ENCODE assay signal across 9 mouse cellular contexts in genomic region chr5:43634602-43635081, GRCm38 (mm10). TPM values are rescaled to one million over a fixed set of nuclear protein-coding genes. Genes with fewer than 3 reads are reported as not detected.
A peak's percentile ranks its signal among the peaks of the same experiment; 100 is the strongest.
DNase-seq lines count a peak whose midpoint lies in the region; ATAC-seq and TF ChIP-seq lines count a peak whose summit lies in the region.
"Had no signal": no experiment of that assay in that cellular context is flagged by ENCODE, and none has a peak within 500 bp of the region (broad histone marks: within the 10 kb centered on the region; RNA-seq: fewer than 3 reads in every experiment).

No protein-coding gene starts in this region.

- 38% methylated on average over 9 of the region's 9 CpGs for WGBS in heart, embryonic 12.5 days
- 39% methylated on average over 9 of the region's 9 CpGs for WGBS in heart, embryonic 10.5 days
- WGBS in forebrain, embryonic 12.5 days = 36% methylated on average over 9 of the region's 9 CpGs
- WGBS in midbrain, embryonic 15.5 days = 28% methylated on average over 9 of the region's 9 CpGs

- no peaks in the 10 kb centered on the region for H3K4me1 ChIP-seq in heart, embryonic 12.5 days (replicated peaks)
- no peaks in the 10 kb centered on the region for H3K4me1 ChIP-seq in heart, embryonic 10.5 days
- no peaks in the 10 kb centered on the region for H3K4me1 ChIP-seq in ES-Bruce4 (ENCODE audit: control insufficient read depth, insufficient read depth, low read length)
- no peaks in the 10 kb centered on the region for H3K4me1 ChIP-seq in forebrain, embryonic 12.5 days
- H3K4me1 ChIP-seq in midbrain, embryonic 15.5 days = no peaks in the 10 kb centered on the region
- H3K4me1 ChIP-seq: stomach, embryonic 15.5 days had no signal

- H3K9me3 ChIP-seq in heart, embryonic 12.5 days (replicated peaks) = no peaks in the 10 kb centered on the region
- H3K9me3 ChIP-seq in heart, embryonic 10.5 days = no peaks in the 10 kb centered on the region
- peaks cover 9% of the 10 kb centered on the region for H3K9me3 ChIP-seq in ES-Bruce4 (replicated peaks; ENCODE audit: control insufficient read depth, insufficient read depth, low read length, poor library complexity, severe bottlenecking)
- no peaks in the 10 kb centered on the region for H3K9me3 ChIP-seq in forebrain, embryonic 12.5 days
- H3K9me3 ChIP-seq in midbrain, embryonic 15.5 days = no peaks in the 10 kb centered on the region; the same call in 1 of the 2 replicates
- H3K9me3 ChIP-seq: stomach, embryonic 15.5 days had no signal

- no peaks in the 10 kb centered on the region for H3K27me3 ChIP-seq in heart, embryonic 12.5 days (replicated peaks)
- H3K27me3 ChIP-seq in heart, embryonic 10.5 days (ENCODE audit: insufficient read depth, poor library complexity, severe bottlenecking) = no peaks in the 10 kb centered on the region
- no peaks in the 10 kb centered on the region for H3K27me3 ChIP-seq in ES-Bruce4 (ENCODE audit: control insufficient read depth, insufficient read depth, low read length, poor library complexity, severe bottlenecking)
- H3K27me3 ChIP-seq in forebrain, embryonic 12.5 days = no peaks in the 10 kb centered on the region
- H3K27me3 ChIP-seq in midbrain, embryonic 15.5 days (replicated peaks) = no peaks in the 10 kb centered on the region
- H3K27me3 ChIP-seq: stomach, embryonic 15.5 days had no signal

- no peak overlapping the region for H3K9ac ChIP-seq in heart, embryonic 12.5 days
- H3K9ac ChIP-seq in ES-Bruce4 (ENCODE audit: low read depth, poor library complexity, severe bottlenecking) = no peak overlapping the region
- no peak overlapping the region for H3K9ac ChIP-seq in forebrain, embryonic 12.5 days
- H3K9ac ChIP-seq in midbrain, embryonic 15.5 days = no peak overlapping the region
- H3K9ac ChIP-seq: stomach, embryonic 15.5 days had no signal

- no peak overlapping the region for H3K4me3 ChIP-seq in heart, embryonic 12.5 days
- H3K4me3 ChIP-seq in heart, embryonic 10.5 days = no peak overlapping the region
- H3K4me3 ChIP-seq in ES-Bruce4 (ENCODE audit: low read depth, low read length) = no peak overlapping the region
- H3K4me3 ChIP-seq in forebrain, embryonic 12.5 days (replicated peaks) = no peak overlapping the region
- no peak overlapping the region for H3K4me3 ChIP-seq in midbrain, embryonic 15.5 days
- H3K4me3 ChIP-seq: stomach, embryonic 15.5 days had no signal

- TF ChIP-seq EP300 in ES-Bruce4 (IDR thresholded peaks at IDR 0.05; ENCODE audit: insufficient read depth, low read depth, low read length) = no peak

- TF ChIP-seq POLR2A in ES-Bruce4 (IDR thresholded peaks at IDR 0.05; ENCODE audit: insufficient read depth, low read length) = no peak

- no peak overlapping the region for H3K4me2 ChIP-seq in heart, embryonic 12.5 days
- no peak overlapping the region for H3K4me2 ChIP-seq in forebrain, embryonic 12.5 days
- H3K4me2 ChIP-seq in midbrain, embryonic 15.5 days = no peak overlapping the region
- H3K4me2 ChIP-seq: stomach, embryonic 15.5 days had no signal

- TF ChIP-seq CTCF in ES-Bruce4 (IDR thresholded peaks at IDR 0.05; ENCODE audit: low read depth, low read length) = peak; percentile 2

- DNase-seq in heart, embryonic 10.5 days (ENCODE audit: low spot score) = no peak
- DNase-seq in kidney, postnatal 14 days = peak; percentile 12
- no peak for DNase-seq in spleen, postnatal 4 days (ENCODE audit: low spot score in 2 of 2)
- no peak for DNase-seq in gastrocnemius, postnatal 14 days

- intact Hi-C loops in gastrocnemius, postnatal 14 days (cut with DNase I; ENCODE audit: low total_unique reads) = loop anchor here (5.0 to 10.0 kb wide), 2 partner anchors 60 to 212 kb away; no protein-coding TSS in a partner anchor

- no peaks in the 10 kb centered on the region for H3K36me3 ChIP-seq in heart, embryonic 12.5 days
- H3K36me3 ChIP-seq in heart, embryonic 10.5 days = no peaks in the 10 kb centered on the region
- H3K36me3 ChIP-seq in ES-Bruce4 (ENCODE audit: control insufficient read depth, insufficient read depth, low read length, poor library complexity, severe bottlenecking) = no peaks in the 10 kb centered on the region
- no peaks in the 10 kb centered on the region for H3K36me3 ChIP-seq in forebrain, embryonic 12.5 days (replicated peaks)
- no peaks in the 10 kb centered on the region for H3K36me3 ChIP-seq in midbrain, embryonic 15.5 days (replicated peaks)
- H3K36me3 ChIP-seq: stomach, embryonic 15.5 days had no signal

- H3K27ac ChIP-seq in heart, embryonic 12.5 days (ENCODE audit: poor library complexity, severe bottlenecking) = no peak overlapping the region
- no peak overlapping the region for H3K27ac ChIP-seq in heart, embryonic 10.5 days
- H3K27ac ChIP-seq in ES-Bruce4 (ENCODE audit: insufficient read depth, low read length) = no peak overlapping the region
- no peak overlapping the region for H3K27ac ChIP-seq in forebrain, embryonic 12.5 days
- H3K27ac ChIP-seq in midbrain, embryonic 15.5 days = no peak overlapping the region
- H3K27ac ChIP-seq: stomach, embryonic 15.5 days had no signal

- ATAC-seq in heart, embryonic 12.5 days (ENCODE audit: insufficient number of reproducible peaks, low FRiP score) = peak; percentile 66; the same call in 1 of the 2 replicates
- peak; percentile 77 for ATAC-seq in forebrain, embryonic 12.5 days (ENCODE audit: low FRiP score)
- ATAC-seq in midbrain, embryonic 15.5 days (replicated peaks) = peak; percentile 76

RNA-seq across cellular contexts. Expression of gene Cc2d2a, which starts 27.5 kb away (rescaled TPM):
- 9.8 and 10.0 TPM in 2 replicates for polyA plus RNA-seq in heart, embryonic 12.5 days (2016; fragmentation: Nextera tagmentation; extraction: Ambion mirVana)
- polyA plus RNA-seq in heart, embryonic 10.5 days (2016; fragmentation: Nextera tagmentation; extraction: Ambion mirVana) = 8.5 and 8.9 TPM in 2 replicates
- 7.2 and 7.9 TPM in 2 replicates for polyA plus RNA-seq in ES-Bruce4 (2011; ENCODE audit: insufficient read depth, insufficient read length, low read depth, missing spikeins)
- 9.6 and 10.5 TPM in 2 replicates for polyA plus RNA-seq in forebrain, embryonic 12.5 days (2016; fragmentation: Nextera tagmentation; extraction: Ambion mirVana)
- 7.6 and 8.5 TPM in 2 replicates for polyA plus RNA-seq in midbrain, embryonic 15.5 days (2015; fragmentation: Nextera tagmentation; extraction: Ambion mirVana)
- total RNA-seq in gastrocnemius, postnatal 14 days (2021) = 1 to 10 TPM; 8.0 to 8.4 TPM
